Mouse (Mus musculus) liver, postnatal 0 days (tissue): ENCODE results near the gene Fkbp15.

ENCODE experiments used
- CTCF ChIP-seq: sonication (generic); IDR thresholded peaks from 2 replicates; pipeline ENCODE4 v1.5.1; 2016; ENCODE audit warnings: antibody characterized with exemption, low read depth
- EP300 ChIP-seq: IDR thresholded peaks from 2 replicates; pipeline ENCODE4 v1.6.1; 2016; ENCODE audit warnings: antibody characterized with exemption, low read depth, mild to moderate bottlenecking

- no peak for TF ChIP-seq CTCF
- TF ChIP-seq EP300, result no peak
Observed at GRCm38 (mm10) chr4:62373668-62374067, 13.3 kb upstream of the Fkbp15 start.
